Mouse (Mus musculus) bone marrow macrophage, adult 2 months (primary cell): ENCODE measurements around the gene Epb41l1. TPM values are rescaled to one million over a fixed set of nuclear protein-coding genes. Genes with fewer than 3 reads are reported as not detected.
"Not testable (repeated sequence)": the region's sequence is repeated elsewhere in the genome, so short reads cannot be mapped to it uniquely, and the experiment has no call there.

Source experiments
- H3K27ac ChIP-seq: 2 replicates; pipeline ENCODE4 v1.5.1; 2012; ENCODE audit warnings: low read depth, low read length; ENCODE audit not compliant: insufficient read depth
- H3K4me1 ChIP-seq: 2 replicates; pipeline ENCODE4 v1.6.1; 2012; ENCODE audit warnings: low read length; ENCODE audit not compliant: control insufficient read depth, insufficient read depth
- H3K4me3 ChIP-seq: 2 replicates; pipeline ENCODE4 v1.5.1; 2012; ENCODE audit warnings: mild to moderate bottlenecking, low read length, moderate library complexity; ENCODE audit not compliant: insufficient read depth
- CTCF ChIP-seq: IDR thresholded peaks from 2 replicates; pipeline ENCODE4 v1.5.1; 2012; ENCODE audit warnings: low read depth, mild to moderate bottlenecking, low read length, moderate library complexity
- POLR2A ChIP-seq: IDR thresholded peaks from 2 replicates; pipeline ENCODE4 v1.6.1; 2012; ENCODE audit warnings: mild to moderate bottlenecking, low read depth, low read length, borderline replicate concordance
- polyA plus RNA-seq: library from polyadenylated mRNA; stranded (reverse); fragments of >200 nt; gene quantifications from 2 replicates; pipeline ENCODE4 v1.2.4, GENCODE M21; 2012; ENCODE audit not compliant: missing spikeins, insufficient read depth, insufficient read length

The Epb41l1 gene
- 42.8 and 50.6 TPM in 2 replicates for polyA plus RNA-seq

DNA sequence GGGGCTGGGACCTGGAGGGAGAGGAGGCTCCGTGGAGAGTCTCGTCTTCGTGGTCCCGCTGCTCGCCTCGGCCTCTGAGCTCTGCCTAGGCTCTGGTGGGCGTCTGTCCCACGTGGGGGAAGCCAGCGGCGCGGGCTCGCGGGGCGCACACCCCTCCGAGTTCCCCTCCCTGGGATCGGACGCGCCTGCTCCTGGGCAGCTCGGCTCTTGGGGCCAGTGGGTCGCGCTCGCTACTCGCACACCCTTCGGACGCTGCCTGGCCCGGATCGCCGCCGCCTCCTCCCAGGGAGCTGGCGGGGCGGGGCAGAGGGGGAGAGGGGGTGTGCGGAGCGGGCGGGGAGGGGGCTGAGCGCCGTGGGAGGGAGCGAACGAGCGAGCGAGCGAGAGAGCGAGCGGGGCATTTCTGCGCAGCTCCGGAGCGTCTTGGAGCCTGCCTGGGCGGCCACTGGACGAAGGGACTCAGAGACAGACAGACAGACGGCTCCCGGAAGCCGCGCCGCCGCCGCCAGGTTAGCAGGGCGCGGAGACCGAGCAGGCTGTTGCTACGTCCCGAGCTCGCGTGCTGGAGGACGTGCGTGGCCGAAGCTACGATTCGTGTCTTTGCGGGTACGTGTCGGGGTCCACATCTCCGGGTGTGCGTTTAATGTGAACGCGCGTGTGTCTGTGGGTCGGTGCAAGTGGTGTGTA is at the start of gene Epb41l1:
Gene Epb41l1, plus strand, starts transcription at position 216 of the 687 bp plus-strand sequence.
- Histone ChIP-seq H3K27ac (no peak within 1 kb of the TSS), H3K4me1 (peaks cover 31% of the 10 kb centered on the region), H3K4me3 (peak within 1 kb of the TSS; percentile 69)
- TF ChIP-seq CTCF, result no peak
- TF ChIP-seq POLR2A, result no peak

DNA sequence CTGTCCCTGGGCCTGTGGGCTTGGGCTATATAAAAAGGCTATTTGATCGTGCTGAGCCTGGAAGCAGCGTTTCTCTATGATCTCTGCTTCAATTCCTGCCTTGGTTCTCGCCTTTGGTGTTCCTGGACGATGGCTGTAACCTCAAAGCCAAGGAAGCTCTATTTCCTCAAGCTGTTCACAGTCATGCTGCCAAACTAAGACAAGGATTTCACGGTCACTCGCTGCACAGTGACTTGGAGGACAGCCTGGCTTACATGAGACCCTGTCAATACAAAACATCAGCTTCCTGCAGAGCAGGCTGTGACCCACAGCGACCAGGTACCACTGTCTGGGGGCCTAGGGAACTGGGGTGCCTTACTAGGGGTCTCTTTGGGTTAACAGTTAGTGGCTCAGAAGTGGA is 43.8 kb upstream of the Epb41l1 start:
- no peak overlapping the region for H3K27ac ChIP-seq
- no peaks in the 10 kb centered on the region for H3K4me1 ChIP-seq
- no peak for TF ChIP-seq POLR2A
- TF ChIP-seq CTCF, result no peak
- H3K4me3 ChIP-seq, result no peak overlapping the region

DNA sequence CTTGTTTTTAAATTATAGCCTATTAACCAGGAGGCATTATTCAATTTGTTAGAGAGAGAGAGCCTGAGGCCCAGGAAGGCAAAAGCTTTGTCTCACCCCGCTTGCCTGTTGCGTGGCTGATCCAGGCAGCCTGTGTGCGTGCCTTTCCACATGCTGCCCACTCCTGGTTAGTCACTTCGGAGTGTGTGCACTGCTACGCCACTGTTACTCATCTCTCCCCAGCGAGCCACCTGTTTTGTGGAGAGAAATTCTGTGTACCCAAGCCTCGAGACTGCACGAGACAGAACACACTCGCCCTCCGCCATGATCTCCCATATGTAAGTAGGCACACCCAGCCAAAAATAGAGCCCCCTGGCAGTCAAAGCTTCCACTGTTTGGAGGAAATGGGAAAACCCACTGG is 40.8 kb upstream of the Epb41l1 start:
- no peaks in the 10 kb centered on the region for H3K4me1 ChIP-seq
- no peak overlapping the region for H3K4me3 ChIP-seq
- TF ChIP-seq CTCF, result no peak
- no peak for TF ChIP-seq POLR2A
- H3K27ac ChIP-seq, result no peak overlapping the region

DNA sequence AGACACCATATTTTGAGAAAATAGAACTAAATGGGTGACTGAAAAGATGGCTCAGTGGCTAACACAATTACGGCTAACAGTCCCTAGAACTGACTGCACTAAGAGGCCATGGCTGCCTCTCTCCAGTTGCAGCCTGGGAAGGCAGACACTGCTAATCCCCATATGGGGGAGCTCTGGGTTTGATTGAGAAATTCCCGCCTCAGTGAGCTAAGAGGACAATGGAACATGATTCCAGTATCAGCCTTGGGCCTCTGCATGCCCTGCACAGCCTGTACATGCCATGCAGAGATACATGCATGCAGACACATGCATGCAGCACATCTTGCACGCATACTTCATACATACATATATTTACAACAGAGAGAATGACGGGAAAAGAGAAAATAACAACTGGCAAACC is 39.4 kb upstream of the Epb41l1 start:
- no peak overlapping the region for H3K27ac ChIP-seq
- no peak overlapping the region for H3K4me3 ChIP-seq
- H3K4me1 ChIP-seq, result no peaks in the 10 kb centered on the region
- TF ChIP-seq CTCF (no peak), POLR2A (no peak)

DNA sequence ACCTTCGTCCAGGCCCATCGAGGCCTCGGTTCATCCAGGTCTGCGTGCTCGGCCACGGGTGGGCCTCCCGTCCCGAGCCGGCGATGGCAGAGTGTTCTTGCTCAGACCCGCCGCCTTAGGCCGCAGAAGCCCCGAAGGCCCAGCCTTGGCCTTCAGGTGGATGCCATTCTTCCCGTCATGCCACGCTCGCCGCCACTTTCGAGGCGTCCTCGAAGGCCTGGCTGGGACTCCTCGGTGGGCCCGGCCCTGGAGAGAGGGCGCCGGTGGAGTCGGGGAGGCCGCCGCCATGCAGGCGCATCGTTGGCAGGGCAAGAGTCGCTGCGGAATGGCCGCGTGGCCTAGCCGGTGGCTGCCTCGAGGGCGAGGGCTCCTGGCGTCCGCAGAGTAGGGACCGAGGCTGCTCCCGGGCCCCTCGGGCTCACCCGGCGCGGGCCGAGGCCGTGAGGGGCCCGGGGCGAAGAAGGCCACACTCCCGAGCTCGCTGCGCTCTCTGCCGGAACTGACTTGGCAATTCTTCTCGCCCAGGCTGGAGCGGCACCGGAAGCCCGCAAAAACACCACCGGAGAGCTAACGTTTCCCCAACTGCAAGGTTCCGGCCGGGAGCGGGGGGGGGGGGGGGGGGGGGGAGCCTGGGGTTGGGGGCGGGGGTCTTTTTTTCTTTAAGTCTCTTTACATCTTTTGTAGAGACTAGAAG is 28.1 kb upstream of the Epb41l1 start:
- peak overlapping the region; percentile 43 for H3K4me3 ChIP-seq

DNA sequence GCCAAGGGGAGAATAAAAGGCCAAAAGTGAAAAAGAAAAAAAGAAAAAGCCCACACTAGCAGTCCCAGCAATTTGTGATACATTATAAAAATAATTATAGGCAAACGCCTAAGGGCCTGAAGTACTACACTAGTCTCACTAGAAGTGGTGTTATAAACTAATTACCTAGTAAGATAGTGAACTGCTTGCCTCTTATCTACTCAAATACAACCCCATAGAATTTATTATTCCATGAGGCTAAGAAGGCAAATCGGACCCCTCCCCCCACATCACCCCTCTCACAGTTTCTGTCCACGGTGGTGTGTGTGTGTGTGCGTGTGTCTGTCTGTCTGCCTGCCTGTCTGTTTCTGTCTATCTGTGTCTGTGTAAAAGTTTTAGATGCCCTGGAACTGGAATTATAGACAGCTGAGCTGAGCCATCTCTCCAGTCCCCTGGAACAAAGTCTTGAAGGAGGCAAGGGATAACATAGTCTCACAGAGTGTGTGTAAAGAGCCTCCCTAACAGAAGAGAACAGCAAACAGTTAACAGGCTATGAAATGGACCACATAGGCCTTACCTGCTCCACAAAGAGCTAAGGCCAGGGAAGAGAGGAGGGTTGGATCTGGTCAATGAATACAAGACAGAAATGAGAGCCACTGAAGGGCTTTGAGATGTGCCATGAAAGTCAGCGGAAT is 27.4 kb upstream of the Epb41l1 start:
- Histone ChIP-seq H3K4me1 (peaks cover 7% of the 10 kb centered on the region; the same call in 1 of the 2 replicates), H3K27ac (no peak overlapping the region), H3K4me3 (no peak overlapping the region)
- no peak for TF ChIP-seq CTCF
- no peak for TF ChIP-seq POLR2A

More for the DNA sequence above, 28.1 kb upstream of the Epb41l1 start:
- not testable (repeated sequence) for H3K4me1 ChIP-seq, H3K27ac ChIP-seq

DNA sequence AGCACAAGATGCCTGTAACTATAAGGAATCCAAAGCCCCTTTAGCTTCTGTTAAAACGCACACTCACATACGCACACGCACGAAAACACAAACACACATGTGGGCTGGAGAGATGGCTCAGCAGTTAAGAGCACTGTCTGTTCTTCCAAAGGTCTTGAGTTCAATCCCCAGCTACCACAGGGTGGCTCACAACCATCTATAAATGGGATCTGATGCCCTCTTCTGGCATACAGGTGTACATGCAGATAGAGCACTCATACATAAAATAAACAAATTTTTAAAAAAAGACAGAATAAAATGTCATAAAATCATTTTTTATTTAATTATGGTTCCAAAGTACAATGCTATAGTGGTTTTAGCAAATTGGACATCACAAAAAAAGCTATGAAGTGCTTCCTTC is 26.4 kb upstream of the Epb41l1 start:
- TF ChIP-seq POLR2A, result no peak
- TF ChIP-seq CTCF, result no peak
- Histone ChIP-seq H3K27ac (no peak overlapping the region), H3K4me1 (peaks cover 7% of the 10 kb centered on the region; the same call in 1 of the 2 replicates), H3K4me3 (no peak overlapping the region)

DNA sequence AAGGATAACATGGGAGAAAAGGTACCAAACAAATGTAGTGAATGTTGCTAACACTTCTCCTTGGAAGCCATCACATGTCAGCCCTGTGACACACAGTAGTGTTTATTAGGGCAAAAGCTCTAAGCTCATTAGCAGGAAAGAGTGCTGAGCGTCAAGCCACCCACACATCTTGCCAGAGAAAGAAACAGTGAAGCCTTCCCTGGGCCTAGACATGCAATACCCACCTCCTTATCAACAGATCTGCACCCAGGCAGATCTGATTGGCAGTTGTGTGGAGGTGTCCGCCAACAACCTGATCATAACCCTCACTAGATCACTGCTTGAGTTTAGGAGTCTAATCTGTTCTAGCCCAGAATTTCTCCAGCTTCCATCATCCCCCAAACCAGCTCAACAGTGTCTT is 24.6 kb upstream of the Epb41l1 start:
- Histone ChIP-seq H3K4me3 (no peak overlapping the region), H3K27ac (no peak overlapping the region), H3K4me1 (peaks cover 7% of the 10 kb centered on the region; the same call in 1 of the 2 replicates)
- TF ChIP-seq CTCF (no peak), POLR2A (no peak)

DNA sequence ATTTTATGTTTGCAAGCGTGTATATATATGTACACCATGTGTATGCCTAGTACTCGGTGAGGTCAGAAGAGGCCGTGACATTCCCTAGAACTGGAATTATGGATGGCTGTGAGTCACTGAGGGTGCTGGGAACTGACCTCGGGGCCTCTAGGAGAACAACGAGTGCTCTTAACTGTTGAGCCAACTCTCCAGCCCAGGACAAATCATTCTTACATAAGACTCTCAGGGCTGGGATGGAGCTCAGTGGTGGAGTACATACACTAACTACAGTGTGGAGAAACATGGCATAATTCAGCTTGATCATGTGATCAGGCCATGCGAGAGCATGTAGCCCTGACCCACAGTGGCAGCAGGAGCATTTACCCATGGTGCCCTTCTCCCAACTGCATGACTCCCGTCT is 22.7 kb upstream of the Epb41l1 start:
- Histone ChIP-seq H3K4me1 (peaks cover 7% of the 10 kb centered on the region; the same call in 1 of the 2 replicates), H3K27ac (no peak overlapping the region), H3K4me3 (no peak overlapping the region)
- TF ChIP-seq CTCF (no peak), POLR2A (no peak)

DNA sequence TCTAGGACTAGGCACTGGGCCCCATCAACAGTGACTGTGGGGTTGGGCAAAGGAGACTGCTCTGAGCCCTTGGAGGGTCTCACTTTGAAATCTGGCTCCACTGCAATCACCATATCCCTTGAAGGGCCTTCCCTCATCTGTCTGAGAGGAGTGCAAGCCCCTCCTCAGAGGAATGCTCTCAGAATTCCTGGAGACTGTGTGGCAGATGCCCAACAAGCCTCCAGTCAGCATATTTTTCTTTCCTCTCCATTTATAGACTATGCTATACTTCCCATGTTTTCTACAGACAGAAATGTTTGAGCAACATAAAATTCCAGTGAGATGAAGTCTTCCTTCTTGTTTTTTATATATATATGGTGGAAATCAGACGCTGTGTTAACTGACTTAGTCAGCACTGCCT is 21.2 kb upstream of the Epb41l1 start:
- no peak for TF ChIP-seq CTCF
- TF ChIP-seq POLR2A, result no peak
- Histone ChIP-seq H3K4me1 (0 out of 2 replicates have a peak, but pooled peaks cover 3% of the 10 kb centered on the region), H3K4me3 (no peak overlapping the region), H3K27ac (no peak overlapping the region)
